Mouse (Mus musculus) urinary bladder, postnatal 14 days (tissue): Measurements from ENCODE around the gene Cldn15.
A peak's percentile ranks its signal among the peaks of the same experiment; 100 is the strongest.
"Not testable (repeated sequence)": the region's sequence is repeated elsewhere in the genome, so short reads cannot be mapped to it uniquely, and the experiment has no call there.

Experiments
- DNase-seq: peaks from one replicate; pipeline ENCODE4 v3.0.0; 2021; ENCODE audit warnings: low spot score

The Cldn15 gene

DNA sequence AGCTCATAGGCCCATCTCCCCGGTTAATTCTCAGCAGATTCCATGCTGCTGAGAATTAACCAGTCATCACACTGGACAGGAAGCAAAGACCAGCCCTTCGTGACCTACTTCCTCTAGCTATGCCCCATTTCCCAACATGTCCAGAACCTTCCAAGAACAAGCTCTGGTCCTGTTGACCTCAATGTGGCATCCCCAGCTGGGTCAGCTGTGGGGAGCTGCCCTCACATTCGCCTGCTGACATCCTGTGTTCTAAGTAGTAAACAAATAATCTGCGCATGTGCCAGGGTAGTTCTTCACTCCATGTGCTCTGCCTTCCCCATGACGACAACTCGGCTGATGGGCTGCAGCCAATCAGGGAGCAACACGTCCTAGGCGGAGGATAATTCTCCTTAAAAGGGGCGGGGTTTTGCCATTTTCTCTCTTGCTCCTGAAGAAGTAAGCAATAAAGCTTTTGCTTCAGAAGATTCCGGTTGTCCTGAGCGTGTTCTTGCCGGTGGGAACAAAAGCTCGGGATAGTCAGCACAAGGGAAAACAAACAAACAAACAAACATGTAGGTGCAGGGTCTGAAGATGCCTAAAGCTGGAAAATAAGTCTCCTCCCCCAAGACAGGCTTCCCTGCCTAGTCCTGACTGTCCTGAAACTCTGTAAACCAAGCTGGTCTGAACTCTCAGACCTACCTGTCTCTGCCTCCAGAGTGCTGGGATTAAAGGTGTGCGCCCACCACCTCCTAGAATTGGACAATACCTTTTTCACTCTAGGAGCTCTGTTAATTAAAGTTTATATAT, 16.7 kb upstream of the Cldn15 start:
- not testable (repeated sequence) for DNase-seq

DNA sequence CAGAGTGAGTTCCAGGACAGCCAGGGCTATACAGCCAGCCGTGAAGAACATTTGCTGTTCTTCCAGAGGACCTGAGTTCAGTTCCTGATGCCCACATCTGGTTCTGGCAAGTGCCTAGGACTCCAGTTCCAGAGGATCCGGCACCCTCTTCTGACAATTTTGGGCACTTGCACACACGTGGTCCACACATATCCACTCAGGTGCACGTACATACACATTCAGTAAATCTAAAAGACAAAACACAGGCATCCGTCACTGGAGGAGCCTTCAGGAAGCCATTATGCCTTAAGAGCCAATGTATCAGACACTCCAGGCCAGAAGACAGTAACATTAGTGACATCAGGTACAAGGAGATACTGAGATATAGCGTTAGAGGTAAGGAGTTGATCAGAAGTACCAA, 15.9 kb upstream of the Cldn15 start:
- no peak for DNase-seq

DNA sequence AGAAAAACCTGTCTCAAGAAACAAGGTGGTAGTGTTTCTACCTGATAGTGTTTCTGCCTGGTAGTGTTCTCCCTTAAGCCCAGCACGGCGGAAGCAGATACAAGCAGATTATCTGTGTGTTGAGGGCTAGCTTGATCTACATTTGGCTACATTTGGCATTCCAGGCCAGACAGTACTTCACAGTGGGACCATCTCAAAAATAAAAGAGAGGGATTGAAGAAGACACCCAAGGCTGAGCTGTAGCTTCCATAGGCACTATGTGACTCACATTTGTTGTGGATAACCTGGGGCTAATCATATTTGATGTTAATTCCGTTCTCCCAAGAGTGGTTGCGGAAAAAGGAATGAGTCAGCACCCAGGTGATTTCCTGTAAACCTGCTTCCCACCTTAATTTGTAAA, 14.3 kb upstream of the Cldn15 start:
- DNase-seq = no peak

DNA sequence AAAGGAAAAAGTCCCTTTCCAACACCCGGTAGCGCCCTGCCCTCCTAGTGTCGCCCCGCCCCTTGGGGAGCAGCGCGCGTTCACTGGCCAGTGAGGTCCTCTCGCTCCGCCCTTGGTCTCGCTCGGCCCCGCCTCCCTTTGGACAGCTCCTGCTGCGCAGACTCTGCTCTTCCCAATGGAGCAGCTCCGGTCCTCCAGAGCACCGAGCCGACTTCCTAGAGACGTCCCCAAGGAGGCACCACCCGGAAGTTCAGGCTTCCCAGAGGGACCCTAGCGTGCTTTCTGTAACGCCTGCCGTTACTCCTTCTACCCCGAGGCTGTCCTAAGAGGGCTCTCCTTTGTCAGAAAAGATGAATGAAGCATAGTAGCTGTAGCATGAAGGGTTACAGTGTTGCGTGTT, 13.4 kb upstream of the Cldn15 start, which contains the start of gene Fis1:
TSS of gene Fis1 (plus strand) at position 261 of the 400 bp plus-strand sequence.
- DNase-seq = peak; percentile 98

DNA sequence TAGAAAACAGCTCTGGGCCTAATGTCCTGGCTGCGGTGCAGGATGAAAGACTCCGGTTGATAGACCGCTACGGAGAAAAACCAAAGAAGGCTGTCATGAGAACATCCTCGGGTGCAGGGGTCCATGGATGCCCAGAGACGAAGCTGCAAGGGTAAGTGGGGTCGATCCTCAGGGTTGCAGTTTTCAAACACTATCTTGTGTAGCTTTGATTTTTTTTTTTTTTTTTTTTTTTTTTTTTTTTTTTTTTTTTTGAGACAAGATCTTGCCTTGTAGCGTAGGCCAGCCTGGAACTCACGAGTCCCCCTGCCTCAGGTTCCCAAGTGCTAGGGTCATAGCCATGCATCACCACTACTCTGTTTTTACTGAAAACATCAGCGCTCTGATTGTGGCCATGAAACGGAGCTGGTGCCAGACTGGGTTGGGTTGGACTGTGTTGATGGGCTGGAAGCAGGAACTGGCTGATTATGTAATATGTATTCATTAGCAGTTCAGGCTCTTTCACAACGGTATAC, 12.9 kb upstream of the Cldn15 start:
- DNase-seq = peak; percentile 46

DNA sequence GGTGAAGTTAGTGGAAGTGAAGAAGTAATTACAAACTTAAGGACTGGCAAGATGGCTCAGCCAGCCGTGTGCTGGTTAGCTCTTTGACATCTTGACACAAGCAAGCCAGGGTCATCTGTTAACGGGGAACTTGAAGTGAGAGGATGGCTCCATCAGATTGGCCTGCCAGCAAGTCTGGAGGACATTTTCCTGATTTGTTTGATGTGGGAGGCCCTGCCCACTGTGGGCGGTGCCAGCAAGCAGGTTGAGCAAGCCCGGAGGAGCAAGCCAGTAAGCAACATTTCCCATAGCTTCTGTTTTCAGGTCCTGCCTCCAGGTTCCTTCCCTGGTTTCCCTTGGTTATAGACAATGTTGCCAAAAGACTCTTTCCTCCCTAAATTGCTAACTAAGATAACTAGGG, 10.8 kb upstream of the Cldn15 start:
- DNase-seq = no peak

DNA sequence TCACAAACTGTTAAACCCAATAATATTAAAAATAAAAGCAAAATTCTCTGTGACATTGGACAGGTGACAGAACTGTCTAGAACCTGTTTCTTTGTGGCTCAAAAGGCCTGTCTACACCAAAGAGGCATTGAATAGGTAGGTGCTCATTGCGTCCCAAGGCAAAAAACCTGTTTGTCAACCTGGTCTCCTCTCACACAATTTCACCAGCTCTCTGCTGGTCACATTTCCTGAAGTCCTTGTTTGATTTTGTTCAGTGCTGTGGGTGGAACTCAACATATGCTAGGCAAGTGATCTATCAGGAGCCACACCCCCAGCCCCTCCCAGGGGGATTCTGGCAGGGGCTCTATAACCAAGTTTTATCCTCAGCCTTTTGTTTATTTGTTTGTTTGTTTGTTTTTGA, 9.2 kb upstream of the Cldn15 start:
- peak; percentile 12 for DNase-seq

DNA sequence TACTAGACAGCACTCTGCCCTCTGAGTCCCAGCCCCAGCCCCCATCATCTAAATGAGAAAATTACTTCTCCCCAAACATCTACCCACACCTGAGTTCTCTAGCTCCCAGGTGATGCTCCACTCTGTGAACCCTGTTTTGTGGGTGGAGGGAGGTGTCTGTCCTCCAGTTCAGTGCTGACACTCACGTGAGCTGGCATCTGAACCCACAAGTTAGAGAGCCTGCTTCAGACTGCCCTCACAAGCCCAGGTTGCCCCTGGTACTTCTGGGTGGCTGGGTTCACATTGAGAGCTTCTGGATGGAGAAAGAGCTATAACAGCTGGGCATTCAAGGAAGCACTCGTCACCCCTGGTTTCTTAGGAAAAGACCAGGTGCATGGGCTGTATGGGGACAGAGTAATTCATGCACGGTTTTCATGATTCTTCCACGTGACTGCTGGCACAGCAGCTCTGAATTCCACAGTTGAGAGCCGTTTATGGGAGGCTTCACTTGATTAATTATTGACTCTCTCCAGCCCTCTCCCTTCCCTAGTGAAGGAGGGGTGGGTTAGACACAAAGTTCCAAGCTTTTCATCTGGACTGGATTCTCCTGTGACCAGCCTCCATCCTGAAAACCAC, 7.3 kb upstream of the Cldn15 start:
- no peak for DNase-seq

DNA sequence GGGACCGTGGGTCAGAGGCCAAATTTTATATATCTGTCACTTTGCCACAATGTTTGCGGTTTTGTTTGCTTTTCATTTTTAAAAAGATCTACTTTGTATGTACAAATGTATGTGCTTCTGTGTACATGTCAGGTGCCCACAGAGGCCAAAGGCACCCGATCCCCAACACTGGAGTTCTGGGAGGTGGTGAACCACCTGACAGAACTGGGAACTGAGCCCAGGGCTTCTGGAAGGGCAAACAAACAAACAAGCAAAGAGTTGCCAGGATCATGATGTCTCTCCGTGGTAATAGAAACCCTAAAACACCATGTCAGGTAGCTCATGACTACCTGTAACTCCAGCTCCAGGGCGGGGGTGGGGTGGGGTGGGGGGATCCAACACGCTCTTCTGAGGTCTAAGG, 6.4 kb upstream of the Cldn15 start:
- DNase-seq = no peak

DNA sequence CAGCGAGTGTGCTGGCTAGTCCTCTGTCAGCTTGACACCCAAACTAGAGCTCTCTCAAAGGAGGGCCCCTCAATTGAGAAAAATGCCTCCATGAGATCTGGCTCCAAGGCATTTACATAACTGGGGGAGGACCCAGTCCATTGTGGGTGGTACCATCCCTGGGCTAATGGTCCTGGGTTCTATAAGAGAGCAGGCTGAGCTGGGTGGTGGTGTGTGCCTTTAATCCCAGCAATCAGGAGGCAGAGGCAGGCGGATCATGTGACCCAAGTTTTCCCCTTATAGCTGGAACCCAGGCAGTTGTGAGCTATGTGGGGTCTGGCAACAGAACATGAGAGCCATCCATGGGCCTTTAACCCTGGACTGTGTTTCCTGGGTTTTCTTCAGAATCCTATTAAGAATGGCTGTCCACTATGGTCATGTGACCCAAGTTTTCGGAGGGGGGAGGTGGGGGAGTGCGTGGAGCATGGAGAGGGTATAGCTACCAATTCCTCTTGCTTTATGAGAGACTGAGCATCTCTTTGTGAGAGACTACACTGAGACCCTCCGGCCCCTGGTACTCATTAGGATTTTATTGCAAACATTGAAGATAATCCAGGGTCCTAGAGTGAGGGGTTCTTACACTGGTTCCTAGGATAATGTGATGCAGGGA, 5.0 kb upstream of the Cldn15 start:
- DNase-seq = no peak

DNA sequence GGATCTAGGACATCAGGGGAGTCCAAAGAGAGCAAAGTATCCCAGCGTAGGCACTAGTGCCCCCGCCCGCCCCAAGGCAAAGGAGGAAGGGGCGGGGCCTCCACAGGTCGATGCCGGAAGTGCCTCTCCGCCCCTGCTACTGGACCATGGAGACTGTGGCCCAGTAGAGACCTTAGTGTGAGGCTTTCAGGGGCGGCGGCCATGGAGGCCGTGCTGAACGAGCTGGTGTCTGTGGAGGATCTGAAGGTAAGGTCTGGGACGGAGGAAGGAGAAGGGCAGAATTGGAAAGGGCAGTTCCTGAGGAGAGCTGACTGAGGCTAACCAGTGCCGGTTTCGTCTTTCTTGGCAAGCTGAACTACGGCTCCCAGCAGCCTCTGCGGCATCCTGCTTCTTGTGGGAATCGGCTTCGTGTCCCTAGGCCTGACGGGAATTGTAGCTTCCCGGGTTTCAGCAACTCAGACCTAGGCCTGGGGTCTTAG, 4.4 kb upstream of the Cldn15 start:
- DNase-seq = peak; percentile 88

DNA sequence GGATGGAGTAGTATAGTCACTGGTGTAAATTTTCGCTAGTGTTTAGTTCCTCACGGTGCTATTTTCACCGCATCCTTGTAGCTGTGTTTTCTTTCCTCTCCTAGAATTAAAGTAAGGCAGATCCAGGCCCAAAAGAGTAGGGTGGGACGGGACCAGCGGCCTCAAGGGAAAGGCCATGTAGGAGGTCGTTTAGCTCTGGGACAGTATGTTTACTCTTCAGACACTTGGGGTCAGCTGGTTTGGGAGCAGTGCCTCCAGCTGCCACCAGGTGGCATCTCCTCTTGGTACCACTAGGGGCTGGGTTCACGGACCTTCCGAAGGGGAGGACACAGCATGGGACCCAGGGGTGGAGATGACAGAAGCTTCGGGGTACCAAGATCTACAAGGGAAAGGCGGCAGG, 3.9 kb upstream of the Cldn15 start:
- peak; percentile 86 for DNase-seq

DNA sequence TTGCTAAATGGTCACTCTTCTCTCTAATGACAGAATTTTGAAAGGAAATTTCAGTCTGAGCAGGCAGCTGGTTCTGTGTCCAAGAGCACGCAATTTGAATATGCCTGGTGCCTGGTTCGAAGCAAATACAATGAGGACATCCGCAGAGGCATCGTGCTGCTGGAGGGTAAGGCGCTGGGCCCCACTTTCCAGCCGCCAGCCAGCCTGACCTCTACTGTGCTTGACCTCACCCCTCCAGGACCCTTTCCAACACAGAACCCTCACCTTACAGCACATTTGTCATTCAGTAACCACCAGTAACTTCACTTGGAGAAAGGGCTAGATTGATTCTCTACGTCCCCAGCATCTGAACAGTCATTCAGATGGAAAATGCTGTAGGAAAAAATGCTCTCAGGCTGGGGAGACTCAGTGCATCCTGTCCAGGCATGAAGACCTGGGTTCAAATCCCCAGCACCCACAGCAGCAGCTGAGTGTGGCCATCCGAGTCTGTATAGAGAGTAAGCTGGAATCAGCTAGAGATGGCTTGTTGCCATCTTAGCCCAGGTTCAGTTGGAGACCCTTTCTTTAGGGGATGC, 3.4 kb upstream of the Cldn15 start:
- DNase-seq = no peak

DNA sequence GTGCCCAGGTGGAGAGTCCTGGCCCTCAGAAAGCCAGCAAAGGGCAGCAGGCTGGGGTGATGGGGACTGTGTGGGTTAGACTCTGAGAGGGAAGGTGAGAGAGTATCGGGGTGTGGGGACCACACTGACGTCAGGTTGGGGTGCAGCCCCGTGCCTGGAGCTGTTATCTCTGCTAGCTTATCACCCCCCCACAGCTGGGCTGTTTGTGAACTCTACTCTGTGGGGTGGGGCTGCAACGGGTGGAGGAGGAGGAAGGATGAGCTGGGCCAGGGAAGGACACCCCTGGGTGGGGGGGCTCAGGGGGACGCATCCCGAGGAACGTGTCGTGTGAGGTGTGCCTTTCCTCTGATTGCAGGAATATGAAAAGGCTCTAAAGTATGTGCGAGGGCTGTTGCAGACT, 1.2 kb upstream of the Cldn15 start:
- no peak for DNase-seq

DNA sequence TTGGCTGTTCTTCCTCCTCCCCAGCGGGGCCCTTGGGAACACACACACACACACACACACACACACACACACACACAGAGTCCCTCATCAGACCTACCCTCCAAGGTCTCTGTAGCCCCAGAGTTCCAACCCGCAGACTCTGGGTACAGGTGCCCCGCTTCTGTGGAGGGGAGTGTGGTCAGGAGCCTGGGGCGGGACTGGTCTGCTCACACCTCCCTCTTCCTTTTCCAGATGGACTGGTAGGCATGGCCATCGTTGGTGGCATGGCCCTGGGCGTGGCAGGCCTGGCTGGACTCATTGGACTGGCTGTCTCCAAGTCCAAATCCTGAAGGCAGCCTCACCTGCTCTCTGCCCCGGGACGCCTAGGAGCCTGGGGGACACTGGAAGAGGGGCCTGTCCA, 730 bp upstream of the Cldn15 start:
- no peak for DNase-seq

DNA sequence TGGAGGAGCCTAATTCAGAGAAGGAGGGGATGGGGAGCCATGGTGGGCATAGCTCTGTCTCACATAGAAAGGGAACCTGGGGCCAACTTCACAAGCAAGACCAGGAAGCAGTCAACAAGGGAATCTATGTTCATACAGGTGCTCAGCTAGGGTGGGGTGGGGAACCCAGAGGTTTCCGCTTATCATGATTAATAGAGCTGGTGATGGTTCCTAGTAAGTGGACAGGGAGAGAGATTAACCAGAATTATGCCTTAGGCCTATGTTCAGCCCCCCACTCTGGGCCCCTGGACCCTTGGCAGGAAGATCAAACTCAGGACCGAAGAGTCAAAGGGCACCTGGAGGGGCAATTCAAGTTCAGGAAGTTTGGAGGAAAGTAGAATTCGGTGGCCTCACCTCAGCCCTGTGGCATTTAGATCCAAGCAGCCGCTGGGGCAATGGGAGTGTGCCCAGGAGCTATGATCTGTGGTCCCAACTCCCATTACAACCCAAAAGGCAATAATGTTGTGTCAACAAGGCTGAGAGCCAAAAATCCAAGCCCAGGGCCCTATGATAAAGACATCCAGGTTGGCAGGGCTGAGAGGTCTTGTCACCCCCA, 542 bp downstream of the Cldn15 start:
- no peak for DNase-seq

DNA sequence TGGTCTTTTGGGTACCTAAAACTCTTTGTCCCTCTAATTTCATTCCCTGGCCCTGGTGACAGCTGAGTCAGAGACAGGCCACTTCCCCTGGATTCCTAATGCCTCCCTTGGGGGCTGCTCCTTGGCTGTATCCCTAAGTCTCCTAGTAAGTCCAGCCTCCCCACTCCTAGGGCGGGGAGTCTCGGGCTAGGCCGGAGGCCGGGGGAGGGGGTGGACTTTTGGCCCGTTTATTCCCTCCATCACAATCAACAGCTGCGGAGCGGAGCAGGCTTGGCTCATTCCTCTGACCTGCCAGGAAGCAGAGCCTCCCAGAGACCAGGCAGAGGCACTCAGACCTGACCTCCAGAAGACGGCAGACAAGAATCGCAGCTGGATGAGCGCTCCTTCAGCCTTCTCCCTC, 1.2 kb downstream of the Cldn15 start:
- peak; percentile 56 for DNase-seq

DNA sequence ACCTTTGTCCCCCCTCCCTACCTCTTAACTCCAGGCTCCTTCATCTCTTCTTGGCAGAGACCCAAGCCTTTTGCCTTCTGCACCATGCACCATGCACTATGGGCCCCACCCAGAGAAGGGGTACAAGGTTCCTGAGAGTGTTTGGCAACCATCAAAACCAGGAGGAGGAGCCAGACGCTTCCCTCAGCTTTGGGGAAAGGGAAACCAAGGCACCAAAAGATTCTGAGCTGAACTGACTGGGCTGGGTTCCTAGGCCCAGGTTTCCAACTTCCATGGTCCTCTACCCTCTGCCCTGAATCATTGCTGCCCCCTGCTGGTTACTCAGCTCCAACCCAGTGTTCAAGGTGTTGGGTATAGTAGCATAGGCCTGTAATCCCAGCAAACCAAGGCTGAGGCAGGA, 4.3 kb downstream of the Cldn15 start:
- DNase-seq = peak; percentile 80

DNA sequence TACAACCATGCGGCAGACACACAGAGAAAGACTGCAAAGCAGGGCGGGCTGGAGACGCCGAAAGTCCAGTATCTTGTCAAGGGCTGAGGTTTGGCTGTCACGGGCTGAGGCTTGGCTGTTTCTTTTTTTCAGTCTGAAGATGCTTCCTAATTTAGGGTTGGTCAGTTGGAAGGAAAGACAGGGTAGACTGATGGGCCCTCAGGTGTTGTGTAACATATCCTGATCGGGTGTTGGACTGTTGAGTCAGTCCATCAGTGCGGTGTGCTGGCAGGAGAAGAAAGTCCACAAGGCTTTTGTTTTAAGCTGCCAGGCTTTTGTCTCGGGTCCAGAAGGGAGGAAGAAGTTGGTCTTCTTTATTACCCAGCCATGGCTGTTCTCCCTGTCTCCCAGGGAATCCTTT, 7.3 kb downstream of the Cldn15 start:
- no peak for DNase-seq

DNA sequence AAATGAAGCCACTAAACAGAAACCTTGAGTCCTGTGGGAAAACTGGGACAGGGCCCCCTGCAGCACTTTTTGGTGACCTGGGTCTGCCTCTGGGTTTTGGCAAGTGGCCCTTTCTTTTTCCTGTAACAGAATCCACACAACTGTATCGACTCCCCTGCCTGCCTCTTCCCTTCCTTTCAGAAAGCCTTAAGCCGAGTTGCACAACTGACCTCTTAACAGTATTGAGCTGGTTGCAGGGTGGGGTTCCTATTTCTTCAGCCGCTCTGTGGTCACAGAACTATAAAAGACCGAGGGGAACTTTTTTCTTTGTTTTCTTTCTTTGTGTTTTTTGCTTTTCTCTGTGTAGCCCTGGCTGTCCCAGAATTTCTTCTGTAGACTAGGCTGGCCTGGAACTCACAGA, 11.4 kb downstream of the Cldn15 start:
- DNase-seq = no peak

DNA sequence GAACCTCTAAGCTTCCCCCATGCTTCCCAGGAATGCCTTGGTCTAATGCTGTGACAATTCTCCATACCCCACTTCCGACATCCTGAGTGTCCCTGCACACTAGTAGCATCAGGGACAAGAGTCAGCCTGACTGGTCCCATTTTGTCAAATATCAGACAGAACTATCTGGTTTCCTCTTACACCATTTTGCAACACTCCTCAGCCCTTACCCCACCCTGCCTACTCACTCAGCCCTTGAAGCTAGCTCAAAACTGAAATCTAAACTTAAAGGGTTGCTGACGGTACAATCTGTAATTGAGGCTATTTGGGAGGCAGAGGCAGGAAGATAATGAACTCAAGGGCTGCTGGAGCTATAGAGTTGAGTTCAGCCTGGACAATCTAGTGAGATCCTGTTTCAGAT, 13.3 kb downstream of the Cldn15 start:
- DNase-seq = no peak

DNA sequence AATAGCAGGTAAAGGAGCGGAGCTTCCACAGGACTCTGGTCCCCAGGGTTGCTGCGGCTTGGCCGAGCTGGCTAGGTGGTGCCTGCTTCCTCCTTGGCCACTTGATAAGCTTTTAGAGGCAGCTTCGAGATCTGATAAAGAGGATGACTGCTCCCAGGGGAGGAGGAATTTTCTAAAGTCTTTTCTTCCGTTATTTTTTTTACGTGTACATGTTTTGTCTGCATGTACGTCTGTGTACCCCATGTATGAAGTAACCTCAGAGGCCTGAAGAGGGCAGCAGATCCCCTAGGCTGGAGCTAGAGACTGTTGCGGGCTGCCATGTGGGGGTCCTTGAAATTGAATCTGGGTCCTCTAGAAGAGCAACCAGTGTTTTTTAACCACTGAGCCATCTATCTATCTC, 14.6 kb downstream of the Cldn15 start:
- no peak for DNase-seq
